Mouse (Mus musculus): ENCODE data around the gene Dynlt1b. TPM values are rescaled to one million over a fixed set of nuclear protein-coding genes. Genes with fewer than 3 reads are reported as not detected.
"Not testable (repeated sequence)": the region's sequence is repeated elsewhere in the genome, so short reads cannot be mapped to it uniquely, and the experiment has no call there.

Gene Dynlt1b
- polyA plus RNA-seq, 1 experiment from 2014 or later: 992 TPM

GRCm38 (mm10) chr17:6426869-6427268, 3.0 kb upstream of the Dynlt1b start:
- H3K4me3 ChIP-seq; H3K4me1 ChIP-seq; H3K36me3 ChIP-seq (ENCODE audit: poor library complexity, severe bottlenecking); H3K9ac ChIP-seq; H3K4me2 ChIP-seq; H3K9me3 ChIP-seq (replicated peaks); H3K27ac ChIP-seq; ATAC-seq; H3K27me3 ChIP-seq: not testable (repeated sequence)
- WGBS: 89% methylated on average over 6 of the region's 8 CpGs

DNA sequence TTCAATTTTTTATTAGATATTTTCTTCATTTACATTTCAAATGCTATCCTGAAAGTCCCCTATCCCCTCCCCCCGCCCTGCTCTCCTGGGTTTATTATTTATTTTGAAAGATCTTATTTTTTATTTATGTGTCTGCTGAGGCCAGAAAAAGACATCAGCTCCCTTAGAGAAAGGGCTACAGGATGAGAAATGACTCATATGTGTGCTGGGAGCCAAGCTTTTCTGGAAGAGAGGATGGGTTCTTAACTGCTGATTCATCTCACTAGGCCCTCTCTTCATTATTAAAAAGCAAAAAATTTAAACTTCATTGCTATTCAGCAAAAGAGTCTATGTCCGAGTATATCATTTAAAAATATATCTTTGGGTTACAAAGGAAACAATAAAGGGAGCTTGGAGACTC, 986 bp upstream of the Dynlt1b start:
- H3K9ac ChIP-seq; H3K36me3 ChIP-seq (ENCODE audit: poor library complexity, severe bottlenecking); ATAC-seq; H3K27me3 ChIP-seq; H3K9me3 ChIP-seq (replicated peaks); H3K27ac ChIP-seq; H3K4me2 ChIP-seq; H3K4me3 ChIP-seq: not testable (repeated sequence)
- peaks cover 11% of the 10 kb centered on the region for H3K4me1 ChIP-seq
- WGBS: 92% methylated on average over 2 of the region's 2 CpGs

DNA sequence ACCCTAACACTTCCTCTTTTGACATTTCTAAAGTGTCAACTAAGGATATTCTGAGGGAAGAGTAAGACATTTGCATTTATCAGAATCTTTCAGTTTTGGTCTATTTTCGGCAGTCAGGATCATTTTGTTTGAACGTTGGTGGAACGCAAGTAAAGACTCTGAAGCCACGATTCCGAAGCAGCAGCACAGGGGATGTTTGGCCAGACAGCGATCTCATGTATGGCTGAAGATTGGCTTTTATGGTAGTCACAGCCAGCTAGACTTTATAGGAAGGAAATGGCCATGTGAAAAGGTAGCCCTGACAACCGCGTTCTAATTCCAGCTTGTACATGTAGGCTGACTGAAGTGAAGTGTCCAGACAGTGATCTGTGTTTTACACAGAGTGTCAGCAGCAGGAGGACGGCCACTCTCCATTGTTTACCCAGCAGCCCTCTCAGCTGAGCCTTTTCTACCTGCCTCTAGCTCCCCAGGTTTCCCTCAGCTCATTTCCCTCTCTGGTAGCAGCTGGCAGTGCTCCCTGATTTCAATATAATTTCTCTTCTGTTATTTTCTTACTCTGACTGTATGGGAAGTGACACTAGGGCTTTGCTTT, 594 bp downstream of the Dynlt1b start:
- ATAC-seq: peak; percentile 52
- H3K27ac ChIP-seq: peak overlapping the region; percentile 48
- 6% methylated on average over 9 of the region's 9 CpGs for WGBS
- peaks cover 14% of the 10 kb centered on the region for H3K36me3 ChIP-seq (ENCODE audit: poor library complexity, severe bottlenecking)
- peak overlapping the region; percentile 45 for H3K4me3 ChIP-seq
- H3K4me2 ChIP-seq: peak overlapping the region; percentile 60
- peaks cover 11% of the 10 kb centered on the region for H3K4me1 ChIP-seq
- H3K9me3 ChIP-seq (replicated peaks); H3K27me3 ChIP-seq: not testable (repeated sequence)
- H3K9ac ChIP-seq: peak overlapping the region; percentile 68

DNA sequence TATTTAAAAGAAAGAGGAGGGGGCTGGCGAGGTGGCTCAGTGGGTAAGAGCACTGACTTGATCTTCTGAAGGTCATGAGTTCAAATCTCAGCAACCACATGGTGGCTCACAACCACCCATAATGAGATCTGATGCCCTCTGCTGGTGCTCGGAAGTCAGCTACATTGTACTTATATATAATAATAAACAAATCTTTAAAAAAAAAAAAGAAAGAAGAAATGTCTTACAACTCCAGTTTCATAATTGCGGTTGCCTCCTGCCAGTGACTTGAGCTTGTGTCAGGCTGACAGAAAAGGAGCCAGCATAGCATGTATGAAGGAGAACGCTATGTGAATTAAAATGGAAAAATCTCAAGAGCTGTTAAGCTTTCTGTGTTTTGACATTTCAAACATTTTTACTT, 2.5 kb downstream of the Dynlt1b start:
- WGBS: 91% methylated on average over 3 of the region's 4 CpGs
- not testable (repeated sequence) for H3K27ac ChIP-seq

DNA sequence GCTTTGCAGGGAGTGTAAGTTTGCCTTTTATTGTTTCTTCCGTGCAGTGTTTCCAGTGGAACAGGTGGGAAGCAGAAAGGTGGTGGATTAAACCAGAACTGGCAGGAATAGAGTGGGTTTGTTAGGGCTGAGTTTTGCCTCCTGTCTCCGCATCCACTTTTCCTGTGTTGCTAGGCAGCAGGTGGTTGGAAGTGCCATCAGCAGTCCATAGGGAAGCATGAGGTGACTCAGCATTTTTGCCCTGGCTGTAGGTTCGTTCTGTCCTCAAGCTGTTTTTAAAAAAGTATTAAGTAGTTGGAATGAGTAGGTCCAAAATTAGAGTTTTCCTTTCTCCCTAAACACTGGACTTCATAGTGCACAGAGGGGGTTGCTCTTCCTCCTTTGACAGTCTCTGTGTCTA, 3.8 kb downstream of the Dynlt1b start:
- WGBS: 85% methylated on average over 3 of the region's 3 CpGs
- not testable (repeated sequence) for H3K9ac ChIP-seq; ATAC-seq; H3K9me3 ChIP-seq (replicated peaks); H3K4me3 ChIP-seq; H3K27me3 ChIP-seq; H3K4me2 ChIP-seq; H3K27ac ChIP-seq
- H3K4me1 ChIP-seq: peaks cover 11% of the 10 kb centered on the region
- peaks cover 25% of the 10 kb centered on the region for H3K36me3 ChIP-seq (ENCODE audit: poor library complexity, severe bottlenecking)

More for the DNA sequence above, 2.5 kb downstream of the Dynlt1b start:
- H3K4me3 ChIP-seq; H3K4me2 ChIP-seq; H3K9ac ChIP-seq; H3K9me3 ChIP-seq (replicated peaks); ATAC-seq; H3K27me3 ChIP-seq: not testable (repeated sequence)
- Histone ChIP-seq H3K36me3 (ENCODE audit: poor library complexity, severe bottlenecking) (peaks cover 20% of the 10 kb centered on the region), H3K4me1 (peaks cover 11% of the 10 kb centered on the region)

DNA sequence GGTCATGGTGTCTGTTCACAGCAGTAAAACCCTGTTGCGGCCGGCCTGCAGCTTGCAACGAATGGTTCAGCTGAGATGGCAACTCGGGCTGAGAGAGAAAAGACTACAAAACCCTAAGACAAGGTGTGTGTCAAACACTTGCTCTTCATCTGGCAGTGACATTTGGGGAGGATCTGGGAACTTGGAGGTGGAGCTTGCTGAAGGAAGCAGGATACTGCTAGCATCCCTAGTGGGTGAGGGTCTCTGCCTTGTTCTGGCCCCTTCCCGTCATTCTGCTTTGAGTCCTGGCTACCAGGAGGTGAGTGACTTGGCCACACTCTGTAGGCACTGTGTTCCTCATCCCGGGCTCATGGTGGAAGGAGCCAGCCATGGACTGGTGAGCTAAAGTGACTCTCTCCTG, 8.2 kb downstream of the Dynlt1b start:
- not testable (repeated sequence) for ATAC-seq; H3K4me1 ChIP-seq; H3K4me3 ChIP-seq; H3K27ac ChIP-seq; H3K9ac ChIP-seq; H3K27me3 ChIP-seq; H3K4me2 ChIP-seq; H3K9me3 ChIP-seq (replicated peaks)
- 87% methylated on average over 6 of the region's 6 CpGs for WGBS
- peaks cover 48% of the 10 kb centered on the region for H3K36me3 ChIP-seq (ENCODE audit: poor library complexity, severe bottlenecking)

GRCm38 (mm10) chr17:6439913-6440312, 10.0 kb downstream of the Dynlt1b start:
- not testable (repeated sequence) for H3K9me3 ChIP-seq (replicated peaks); H3K27ac ChIP-seq; H3K9ac ChIP-seq; H3K4me1 ChIP-seq; H3K27me3 ChIP-seq; H3K4me3 ChIP-seq; H3K4me2 ChIP-seq; ATAC-seq
- 94% methylated on average over 10 of the region's 13 CpGs for WGBS
- H3K36me3 ChIP-seq (ENCODE audit: poor library complexity, severe bottlenecking): peaks cover 49% of the 10 kb centered on the region

- H3K27ac ChIP-seq; H3K9ac ChIP-seq; H3K9me3 ChIP-seq (replicated peaks); H3K27me3 ChIP-seq; H3K4me2 ChIP-seq; H3K4me3 ChIP-seq; H3K4me1 ChIP-seq: not testable (repeated sequence)
- ATAC-seq: peak; percentile 42; the same call in 1 of the 2 replicates
- 88% methylated on average over 13 of the region's 13 CpGs for WGBS
- peaks cover 49% of the 10 kb centered on the region for H3K36me3 ChIP-seq (ENCODE audit: poor library complexity, severe bottlenecking)
These were observed 10.7 kb downstream of the Dynlt1b start for GRCm38 (mm10) chr17:6440493-6441077.

DNA sequence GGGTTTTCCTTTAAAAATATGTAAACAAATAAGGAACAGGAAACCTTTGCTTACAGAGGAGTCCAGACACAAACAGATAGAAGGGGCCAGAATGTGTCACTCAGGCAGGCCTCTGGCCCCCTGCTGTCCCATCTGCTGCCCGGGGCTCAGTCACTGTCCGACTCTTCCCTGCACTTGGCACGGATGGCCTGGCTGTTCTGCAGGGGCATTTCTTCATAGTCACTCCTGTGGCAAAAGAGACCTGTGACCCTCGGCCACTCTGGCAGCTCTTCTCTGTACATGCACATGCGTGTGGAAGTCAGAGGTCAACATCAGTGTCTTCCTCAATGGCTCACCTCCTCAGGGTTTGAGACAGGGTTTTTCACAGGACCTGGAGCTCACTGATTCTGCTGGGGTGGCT, 11.3 kb downstream of the Dynlt1b start:
- 87% methylated on average over 5 of the region's 5 CpGs for WGBS
- ATAC-seq; H3K9me3 ChIP-seq (replicated peaks); H3K9ac ChIP-seq; H3K4me1 ChIP-seq; H3K4me2 ChIP-seq; H3K4me3 ChIP-seq; H3K27me3 ChIP-seq; H3K27ac ChIP-seq: not testable (repeated sequence)
- peaks cover 51% of the 10 kb centered on the region for H3K36me3 ChIP-seq (ENCODE audit: poor library complexity, severe bottlenecking)

DNA sequence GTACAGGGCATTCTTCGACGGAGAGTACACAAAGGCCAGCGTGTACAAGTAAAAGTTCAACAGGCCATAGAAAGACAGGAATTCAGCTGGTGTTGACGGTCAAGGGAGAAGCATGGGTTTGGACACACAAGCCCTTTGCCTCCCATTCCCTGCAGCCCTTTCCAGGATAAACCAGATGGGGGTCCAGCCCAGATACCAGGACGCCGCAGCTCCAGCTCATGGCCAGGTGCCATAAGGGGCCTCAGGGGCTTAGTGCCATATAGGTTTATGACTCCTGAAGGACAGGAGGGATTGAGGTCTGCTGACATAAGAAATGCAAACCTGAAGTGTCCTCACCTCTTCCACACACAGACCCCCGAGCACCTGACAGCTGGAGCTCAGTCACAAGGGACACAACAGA, 12.6 kb downstream of the Dynlt1b start:
- H3K36me3 ChIP-seq (ENCODE audit: poor library complexity, severe bottlenecking): peaks cover 46% of the 10 kb centered on the region
- H3K27me3 ChIP-seq; ATAC-seq; H3K27ac ChIP-seq; H3K4me1 ChIP-seq; H3K9ac ChIP-seq; H3K9me3 ChIP-seq (replicated peaks); H3K4me3 ChIP-seq; H3K4me2 ChIP-seq: not testable (repeated sequence)
- WGBS: 96% methylated on average over 7 of the region's 7 CpGs

GRCm38 (mm10) chr17:6445794-6446587, 16.1 kb downstream of the Dynlt1b start:
- H3K4me3 ChIP-seq; H3K4me2 ChIP-seq; H3K27ac ChIP-seq; ATAC-seq; H3K9ac ChIP-seq; H3K4me1 ChIP-seq; H3K9me3 ChIP-seq (replicated peaks); H3K27me3 ChIP-seq: not testable (repeated sequence)
- WGBS: 69% methylated on average over 9 of the region's 16 CpGs
- H3K36me3 ChIP-seq (ENCODE audit: poor library complexity, severe bottlenecking): peaks cover 29% of the 10 kb centered on the region

DNA sequence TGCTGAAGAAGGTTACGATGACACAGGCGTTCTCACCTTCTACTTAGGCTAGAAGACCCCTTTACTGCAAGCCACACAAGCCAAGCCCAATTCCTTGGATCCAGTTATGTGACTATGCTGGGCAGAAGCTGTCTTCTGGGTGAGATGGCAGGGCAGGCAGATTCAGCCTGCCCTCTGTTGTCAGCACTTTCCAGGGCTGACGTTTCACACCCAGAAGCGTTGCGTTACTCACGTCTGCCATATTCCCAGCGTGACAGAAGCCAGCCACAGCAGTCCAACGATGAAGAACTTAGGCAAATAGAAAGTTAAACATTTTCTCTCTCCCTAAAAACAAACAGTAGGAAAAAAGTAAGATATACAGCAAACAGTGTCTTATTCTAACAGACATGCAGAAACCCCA, 18.4 kb downstream of the Dynlt1b start:
- H3K4me1 ChIP-seq; H3K4me2 ChIP-seq; H3K27ac ChIP-seq; H3K4me3 ChIP-seq; H3K9me3 ChIP-seq (replicated peaks); ATAC-seq; H3K9ac ChIP-seq; H3K27me3 ChIP-seq: not testable (repeated sequence)
- peaks cover 21% of the 10 kb centered on the region for H3K36me3 ChIP-seq (ENCODE audit: poor library complexity, severe bottlenecking)
- 91% methylated on average over 8 of the region's 8 CpGs for WGBS
